Mouse (Mus musculus): Measurements from ENCODE around the gene Col4a2.

- TF ChIP-seq TAL1 (IDR thresholded peaks at IDR 0.05; ENCODE audit: low read length) (no peak), GATA1 (IDR thresholded peaks at IDR 0.05; ENCODE audit: low read length) (no peak)
Observed at GRCm38 (mm10) chr8:11319405-11319804, 6.8 kb downstream of the Col4a2 start.

Measured in erythroblast, embryonic 14.5 days (primary cell).